Mouse (Mus musculus): ENCODE results near the gene Vmn1r189.
"Not testable (repeated sequence)": the region's sequence is repeated elsewhere in the genome, so short reads cannot be mapped to it uniquely, and the experiment has no call there.

Vmn1r189 gene

GRCm38 (mm10) chr13:22105724-22106123 is at the start of gene Vmn1r189:
Gene Vmn1r189 (minus strand): TSS chr13:22105824.
- DNase-seq, result not testable (repeated sequence)

- not testable (repeated sequence) for DNase-seq
Observed at GRCm38 (mm10) chr13:22136495-22137293, 31.1 kb upstream of the Vmn1r189 start.

GRCm38 (mm10) chr13:22084140-22084539 is 21.5 kb downstream of the Vmn1r189 start, which contains the start of gene Vmn1r188:
Gene Vmn1r188 (plus strand): TSS chr13:22084440.
- DNase-seq, result not testable (repeated sequence)

GRCm38 (mm10) chr13:22063468-22063867 is 42.2 kb downstream of the Vmn1r189 start:
- DNase-seq, result no peak

GRCm38 (mm10) chr13:22061422-22061821 is 44.2 kb downstream of the Vmn1r189 start:
- no peak for DNase-seq

GRCm38 (mm10) chr13:22053754-22054153 is 51.9 kb downstream of the Vmn1r189 start:
- DNase-seq, result no peak

GRCm38 (mm10) chr13:22051523-22051859 is 54.1 kb downstream of the Vmn1r189 start:
- no peak for DNase-seq

- peak; percentile 66 for DNase-seq
Observed at GRCm38 (mm10) chr13:22050591-22051522, 54.8 kb downstream of the Vmn1r189 start.
